Mouse (Mus musculus) granulocyte monocyte progenitor cell, adult 5-6 weeks (primary cell): ENCODE measurements around the gene Fzr1. TPM values are rescaled to one million over a fixed set of nuclear protein-coding genes. Genes with fewer than 3 reads are reported as not detected.

Experiments used
- ATAC-seq: replicated peaks from 2 replicates; pipeline ENCODE4 v1.8.0; 2016; ENCODE audit warnings: mild to moderate bottlenecking, moderate TSS enrichment, inconsistent platforms; ENCODE audit not compliant: poor library complexity, severe bottlenecking
- total RNA-seq, 2 experiments: library from RNA; stranded (forward) in 1 of 2; stranded (reverse) in 1 of 2; fragments of 200-712, 200-1000 nt in 1 of 2; fragments of >200 nt in 1 of 2; fragmentation: Nextera tagmentation in 1 of 2; gene quantifications; 2 replicates each; pipeline ENCODE4 v1.2.3; 2014 to 2017

The Fzr1 gene
- total RNA-seq, 2 experiments from 2014 or later: 15.3 to 17.0 TPM

DNA sequence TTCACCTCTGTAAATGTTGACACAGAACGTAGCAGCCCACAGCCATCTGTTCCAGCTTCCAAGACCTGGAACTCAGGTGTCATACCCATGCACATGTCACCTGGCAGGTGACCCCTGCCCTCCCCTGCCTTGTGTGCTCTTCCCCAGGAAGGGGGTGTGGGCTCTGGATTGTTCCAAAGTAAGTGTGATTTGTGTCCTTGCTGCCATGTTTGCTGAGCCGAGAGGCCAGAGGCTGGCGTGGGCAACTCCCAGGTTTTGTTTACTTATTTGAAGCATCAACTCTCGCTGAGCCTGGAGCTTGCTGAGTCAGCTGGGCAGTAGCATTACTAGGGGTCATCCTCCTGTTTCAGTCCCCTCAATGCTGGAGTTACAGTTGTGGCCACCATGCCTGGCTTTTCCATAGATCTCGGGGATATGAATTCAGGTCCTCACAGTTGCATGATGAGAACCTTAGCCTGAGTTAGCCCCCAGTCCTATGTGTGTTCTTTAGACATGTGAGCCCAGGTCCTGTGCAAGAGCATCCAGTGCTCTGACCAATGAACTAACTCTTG is 10.3 kb upstream of the Fzr1 start, which contains the start of gene Gm48552:
TSS of gene Gm48552 (plus strand) at position 501 of the 551 bp plus-strand sequence.
- ATAC-seq: no peak

DNA sequence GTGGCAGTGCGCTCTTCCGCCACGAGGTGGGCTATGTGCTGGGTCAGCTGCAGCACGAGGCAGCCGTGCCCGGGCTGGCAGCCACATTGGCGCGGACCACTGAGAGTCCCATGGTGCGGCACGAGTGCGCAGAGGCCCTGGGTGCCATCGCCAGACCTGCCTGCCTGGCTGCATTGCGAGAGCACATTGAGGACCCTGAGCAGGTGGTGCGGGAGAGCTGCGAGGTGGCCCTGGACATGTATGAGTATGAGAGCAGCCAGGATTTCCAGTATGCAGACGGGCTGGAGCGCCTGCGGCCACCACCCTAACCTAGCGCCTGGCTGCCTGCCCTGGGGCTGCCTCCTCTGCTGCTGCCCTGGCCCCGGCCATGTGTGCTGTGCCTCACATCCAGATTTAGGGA is 9.4 kb upstream of the Fzr1 start:
- ATAC-seq: no peak

DNA sequence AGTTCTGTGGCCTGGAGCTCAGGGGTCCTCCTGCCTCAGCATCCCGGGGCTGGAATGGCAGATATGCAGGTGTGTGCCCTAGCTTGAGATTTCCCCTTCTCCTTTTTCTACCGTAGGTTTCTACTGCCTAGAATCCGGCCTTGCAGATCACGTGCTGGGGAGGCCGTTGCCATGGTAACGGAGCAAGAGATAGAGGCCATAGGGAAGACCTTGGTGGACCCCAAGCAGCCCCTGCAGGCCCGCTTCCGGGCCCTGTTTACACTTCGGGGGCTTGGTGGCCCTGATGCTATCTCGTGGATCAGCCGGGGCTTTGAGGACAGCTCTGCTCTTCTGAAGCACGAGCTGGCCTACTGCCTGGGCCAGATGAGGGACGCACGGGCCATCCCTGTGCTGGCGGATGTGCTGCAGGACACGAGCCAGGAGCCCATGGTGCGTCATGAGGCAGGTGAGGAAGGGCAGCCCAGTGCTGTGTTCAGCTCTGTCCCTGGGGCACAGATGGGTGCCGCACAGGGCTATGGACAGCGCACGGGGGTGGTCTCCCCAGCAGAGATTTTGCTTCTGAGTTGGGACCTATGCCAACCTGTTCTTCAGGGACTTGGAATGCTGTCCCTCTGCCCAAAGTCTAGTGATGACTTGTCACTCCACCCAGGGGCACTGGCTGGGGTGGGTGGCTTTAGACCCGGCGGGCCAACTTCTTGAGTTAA is 7.4 kb upstream of the Fzr1 start:
- no peak for ATAC-seq

DNA sequence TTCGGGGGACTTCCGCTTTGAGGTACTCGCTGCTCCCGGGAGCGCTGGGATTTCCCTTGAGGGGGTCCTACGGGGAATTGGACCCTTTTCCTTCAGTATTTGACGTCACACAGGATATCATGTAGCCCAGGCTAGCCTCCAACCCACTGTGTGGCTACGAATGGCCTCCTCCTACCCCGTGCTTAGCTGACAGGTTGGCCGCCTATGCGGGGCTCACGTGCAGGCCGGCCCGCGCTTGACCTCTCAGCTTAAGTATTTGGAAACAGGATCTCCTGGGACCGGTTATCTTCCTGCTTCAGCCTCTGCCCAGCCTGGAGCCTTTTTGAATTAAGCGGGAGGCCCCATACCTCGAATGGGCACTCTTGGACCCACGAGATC is 6.3 kb upstream of the Fzr1 start:
- peak; percentile 21 for ATAC-seq

DNA sequence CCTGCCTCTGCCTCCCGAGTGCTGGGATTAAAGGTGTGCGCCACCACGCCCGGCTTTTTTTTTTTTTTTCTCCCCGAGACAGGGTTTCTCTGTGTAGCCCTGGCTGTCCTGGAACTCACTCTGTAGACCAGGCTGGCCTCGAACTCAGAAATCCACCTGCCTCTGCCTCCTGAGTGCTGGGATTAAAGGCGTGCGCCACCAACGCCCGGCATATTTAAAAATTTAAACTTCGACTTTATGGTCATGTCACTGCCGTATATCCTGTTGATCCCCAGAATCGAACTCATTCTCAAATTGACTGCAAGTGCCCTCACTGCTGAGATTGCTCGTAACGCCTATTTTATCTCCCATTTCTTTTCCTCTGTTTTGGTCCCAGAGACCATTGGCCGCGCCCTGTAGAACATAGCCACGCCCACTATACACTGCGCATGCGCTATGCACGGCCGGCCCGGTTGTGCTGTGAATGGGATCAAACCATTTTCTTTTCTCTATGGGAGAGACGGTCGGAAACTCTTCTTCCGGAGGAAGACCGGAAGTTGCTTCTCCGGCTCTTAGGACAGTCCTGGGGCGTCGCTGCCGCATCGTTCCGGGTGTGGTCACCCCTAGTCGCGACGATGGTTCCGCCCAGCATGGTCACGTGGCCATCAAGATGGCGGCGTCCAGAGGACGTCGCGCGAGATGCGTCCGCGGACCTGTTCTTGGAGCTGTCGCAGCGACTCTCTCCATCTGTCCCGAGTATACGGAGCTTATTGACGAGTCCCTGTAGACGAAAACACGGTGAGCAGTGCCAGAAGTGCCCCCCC is 5.7 kb upstream of the Fzr1 start, which contains the start of the genes Dohh and Gm48551:
TSS of gene Dohh (plus strand) at position 627 of the 803 bp plus-strand sequence.
TSS of gene Gm48551 (plus strand) at position 665 of the 803 bp plus-strand sequence.
- peak; percentile 82 for ATAC-seq

DNA sequence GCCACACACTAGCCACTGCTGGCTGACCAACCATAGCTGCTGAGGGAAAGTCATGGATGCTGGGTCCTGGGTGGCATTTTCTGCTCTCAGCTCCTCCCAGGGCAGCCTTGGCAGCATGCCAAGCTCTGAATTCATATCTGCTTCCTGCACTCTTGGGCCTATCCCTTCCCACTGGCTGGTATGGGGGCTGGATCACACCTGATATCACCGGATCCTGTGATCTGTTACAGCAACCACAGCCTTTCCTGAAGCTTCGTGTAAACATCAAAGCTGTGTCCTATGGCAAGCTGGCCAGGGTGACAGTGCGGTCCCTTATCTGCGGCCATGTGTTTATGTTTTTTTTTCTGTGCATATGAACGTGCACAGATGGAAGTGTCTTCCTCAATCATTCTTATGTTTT is 3.7 kb upstream of the Fzr1 start:
- ATAC-seq: no peak

DNA sequence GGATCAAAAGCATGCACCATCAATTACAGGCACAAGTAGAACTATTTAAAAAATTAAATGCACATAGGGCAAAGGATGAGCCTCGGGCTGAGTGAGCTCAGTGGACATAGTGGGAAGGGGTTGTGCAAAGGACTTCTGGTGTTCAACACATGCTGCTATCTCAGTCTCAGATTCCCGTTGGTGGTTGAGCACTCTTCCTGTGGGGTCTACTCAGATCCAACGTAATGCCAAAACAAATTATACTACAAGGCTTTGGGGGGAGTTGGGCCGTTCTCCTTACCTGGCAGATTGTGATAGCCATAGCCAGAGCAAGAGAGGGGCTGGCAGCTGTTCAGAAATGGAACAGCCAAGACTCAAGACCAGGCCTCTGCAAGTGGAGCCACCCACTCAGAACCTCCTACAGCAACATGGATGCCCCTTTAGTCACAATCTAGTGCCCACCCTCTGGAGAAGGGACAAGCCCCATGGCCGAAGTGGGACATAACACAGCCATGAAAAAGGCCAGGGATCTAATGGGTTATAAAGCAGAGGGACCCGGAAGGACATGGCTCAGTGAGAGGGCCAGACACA is 1.6 kb upstream of the Fzr1 start:
- ATAC-seq: no peak

DNA sequence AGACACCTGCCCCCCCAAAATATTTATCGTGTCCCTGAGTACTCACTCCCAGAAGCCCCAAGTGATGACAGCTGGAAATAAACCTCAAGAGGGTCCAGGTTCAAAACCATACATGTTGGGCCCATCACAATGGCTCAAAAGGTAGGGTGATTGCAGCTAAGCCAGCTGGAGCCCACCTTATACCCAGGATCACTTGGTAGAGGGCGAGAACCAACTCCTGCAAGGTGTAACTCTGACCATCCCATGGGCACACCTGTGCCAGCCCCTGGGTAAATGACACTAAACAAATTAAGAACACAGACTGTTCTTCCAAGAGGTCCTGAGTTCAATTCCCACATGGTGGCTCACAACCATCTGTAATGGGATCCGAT is 852 bp upstream of the Fzr1 start:
- ATAC-seq: no peak

DNA sequence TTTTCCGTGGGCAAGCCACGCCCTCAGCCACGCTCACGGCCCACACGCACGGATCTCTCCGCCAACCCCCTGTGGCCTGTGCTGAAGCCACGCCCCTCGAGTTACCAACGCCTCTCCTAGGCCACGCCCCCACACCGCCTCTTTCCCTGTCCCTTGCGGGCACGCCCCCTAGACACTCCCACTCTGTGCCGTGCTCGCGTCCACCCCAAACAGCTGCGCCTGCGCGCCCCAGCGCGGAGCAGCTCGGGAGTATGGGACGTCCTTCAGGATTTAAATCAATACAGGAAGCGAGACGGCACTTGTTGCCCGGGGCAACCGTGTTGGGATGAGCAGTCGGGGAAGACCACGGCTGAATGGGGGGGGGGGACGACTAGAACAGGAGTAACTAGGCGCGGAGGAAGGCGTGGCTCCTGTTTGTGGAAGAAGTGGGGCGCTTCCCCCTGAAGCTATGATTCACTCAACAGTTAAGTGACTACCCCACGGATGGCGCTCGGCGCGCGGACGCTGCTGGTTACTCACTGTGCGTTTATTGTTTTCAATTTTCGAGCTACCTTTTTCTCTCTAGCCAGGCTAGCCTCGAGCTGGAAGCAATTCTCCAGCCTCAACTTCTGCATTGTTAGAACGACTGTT is 352 bp upstream of the Fzr1 start:
- ATAC-seq: peak; percentile 90

DNA sequence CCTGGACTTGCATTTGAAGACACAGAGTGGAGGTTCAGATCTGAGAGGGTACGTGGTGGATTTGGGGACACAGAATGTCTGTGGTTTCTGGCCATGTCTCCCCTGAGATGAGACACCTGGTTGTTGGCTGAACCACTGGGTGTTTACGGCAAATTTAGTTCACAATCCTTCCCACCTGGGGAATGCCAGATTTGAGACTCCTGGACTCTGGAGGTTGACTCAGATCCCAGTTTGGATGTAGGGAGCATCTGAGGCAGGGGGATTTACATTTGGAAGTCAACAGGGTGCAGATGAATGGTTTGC is 1.0 kb downstream of the Fzr1 start:
- no peak for ATAC-seq

DNA sequence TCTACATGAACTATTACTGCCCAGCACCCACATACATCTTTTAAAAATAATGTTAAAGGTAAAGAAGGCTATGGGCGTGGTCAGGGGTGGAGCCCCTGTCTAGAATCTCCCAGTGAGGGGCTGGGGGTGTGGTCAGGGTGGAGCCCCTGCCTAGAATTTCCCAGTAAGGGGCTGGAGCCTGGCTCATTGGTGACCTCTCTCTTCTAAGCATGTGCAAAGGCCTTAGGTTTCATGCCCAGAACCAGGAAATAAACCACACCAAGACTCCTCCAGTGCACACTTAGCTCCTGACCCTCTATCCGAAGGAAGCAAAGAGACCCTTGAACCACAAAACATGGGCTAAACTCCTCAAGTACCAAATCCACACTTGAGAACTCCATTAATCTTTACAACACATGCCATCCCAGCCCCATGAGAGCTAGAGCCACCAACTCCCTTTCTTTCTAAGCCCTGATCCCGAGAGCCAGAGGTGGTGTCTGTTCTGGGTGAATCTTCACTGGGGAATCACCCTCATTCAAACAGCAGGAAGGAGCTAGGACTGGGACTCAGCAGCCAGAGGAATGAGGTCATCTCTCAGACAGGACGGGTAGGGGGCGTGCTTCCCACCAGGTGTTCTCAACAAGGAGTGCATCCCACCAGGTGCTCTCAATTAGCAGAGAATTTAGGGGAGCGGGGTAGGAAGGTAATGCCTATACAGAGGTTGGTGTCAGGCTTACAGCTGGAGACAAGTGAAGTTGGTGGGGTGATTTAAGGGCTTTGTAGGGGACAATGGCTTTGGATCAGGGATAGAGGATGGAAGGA is 1.6 kb downstream of the Fzr1 start:
- no peak for ATAC-seq

DNA sequence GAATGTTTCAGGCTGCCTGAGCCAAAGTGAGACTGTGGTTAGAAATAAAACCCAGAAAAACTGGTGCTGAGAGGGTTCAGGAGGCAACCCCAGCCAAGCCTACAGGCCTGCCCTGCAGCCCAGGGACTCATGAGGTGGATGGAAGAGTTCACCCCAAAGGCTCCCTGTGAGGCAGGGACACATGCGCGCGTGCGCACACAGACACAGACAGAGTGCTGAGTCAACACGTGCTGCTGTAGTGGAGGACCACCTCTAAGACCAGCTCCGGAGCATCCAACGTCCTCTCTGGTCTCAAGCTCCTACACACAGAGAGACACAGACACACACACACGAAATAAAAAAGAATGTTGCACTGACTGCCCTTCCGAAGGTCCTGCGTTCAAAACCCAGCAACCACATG is 3.0 kb downstream of the Fzr1 start:
- ATAC-seq: no peak

DNA sequence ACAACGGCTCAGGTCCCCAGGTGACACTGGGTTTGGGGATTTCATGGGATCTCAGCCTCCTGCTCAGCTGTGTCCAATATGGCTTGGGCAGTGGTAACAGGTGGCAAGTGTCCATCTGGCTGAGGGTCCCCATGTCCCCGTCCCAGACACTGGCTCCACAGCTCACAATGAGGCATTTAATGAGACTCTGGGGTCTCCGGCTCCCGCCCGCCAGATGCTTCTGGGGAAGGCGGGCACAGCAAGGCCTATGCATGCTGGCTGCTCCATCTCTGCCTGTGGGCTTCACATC is 11.2 kb downstream of the Fzr1 start:
- ATAC-seq: no peak

DNA sequence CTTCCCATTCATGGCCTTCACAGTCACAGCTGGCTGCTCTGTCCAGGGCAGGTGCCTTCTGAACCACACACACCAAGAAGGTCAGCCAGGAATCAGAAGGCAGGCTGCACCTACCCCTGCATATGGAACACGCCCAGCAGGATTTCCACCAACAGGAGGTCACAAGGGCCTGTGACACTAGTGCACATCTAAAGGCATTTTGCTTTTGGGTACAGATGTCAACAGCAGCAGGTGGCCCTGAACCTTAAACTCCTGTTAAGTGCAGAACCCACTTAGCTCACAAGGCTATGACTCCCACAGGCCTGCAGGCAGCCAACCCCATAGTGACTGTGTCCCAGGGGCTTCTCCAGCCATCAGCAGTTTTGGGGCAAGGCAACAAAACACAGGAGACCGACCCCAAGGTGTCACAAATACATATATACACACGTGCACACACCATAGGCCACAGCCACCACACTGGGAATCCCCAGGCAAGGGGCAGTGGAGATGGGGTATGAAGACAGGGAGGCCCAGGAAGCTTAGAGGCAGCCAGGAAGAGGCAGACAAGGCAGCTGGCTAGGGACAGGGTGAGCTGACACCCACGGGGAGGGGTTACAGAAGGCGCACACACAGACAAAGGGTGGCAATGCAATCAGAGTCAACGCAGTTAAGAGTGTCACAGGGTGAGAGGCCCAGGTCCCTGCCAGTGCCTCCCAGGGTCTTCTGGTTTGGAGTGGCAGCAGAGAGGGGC is 11.7 kb downstream of the Fzr1 start:
- no peak for ATAC-seq

DNA sequence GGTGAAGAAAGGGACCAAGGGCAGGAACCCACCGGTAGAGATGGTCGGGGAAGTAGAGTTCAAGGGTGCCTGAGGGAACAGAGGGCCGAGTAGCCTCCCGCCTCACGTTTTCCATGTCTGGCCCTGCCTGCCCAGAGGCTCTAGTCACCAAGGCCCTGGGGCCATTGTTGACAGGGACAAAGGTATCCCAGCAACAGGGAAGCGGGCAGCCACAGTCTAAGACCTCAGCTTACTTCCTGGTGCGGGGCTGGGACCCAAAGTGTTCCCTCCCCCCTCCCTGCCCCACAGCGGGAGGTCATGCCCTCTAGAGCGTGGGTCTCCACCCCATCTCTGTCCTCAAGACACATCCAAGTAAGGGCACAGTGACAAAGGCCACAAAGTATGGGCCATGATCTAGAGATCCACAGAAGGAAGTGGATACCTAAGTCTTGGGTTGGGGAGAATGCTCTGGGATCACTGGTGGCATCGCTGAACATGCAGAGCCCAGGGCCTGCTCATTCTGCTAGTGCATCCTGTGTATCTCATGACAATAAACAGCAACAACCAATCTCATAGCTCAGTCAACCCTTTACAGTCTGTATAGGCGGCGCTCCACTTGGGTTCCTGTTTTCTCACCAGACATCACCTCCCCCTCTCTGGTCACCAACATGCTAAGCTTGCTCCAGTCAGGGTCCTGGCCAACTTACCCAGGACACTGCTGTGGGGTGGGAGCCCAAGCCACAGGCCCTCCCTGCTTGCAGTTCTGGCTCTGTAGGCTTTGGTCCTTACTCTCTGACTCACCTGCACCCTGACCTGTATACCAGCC is 12.4 kb downstream of the Fzr1 start, which contains the start of gene 4930404N11Rik:
TSS of gene 4930404N11Rik (minus strand) at position 145 of the 805 bp plus-strand sequence.
- peak; percentile 40 for ATAC-seq

DNA sequence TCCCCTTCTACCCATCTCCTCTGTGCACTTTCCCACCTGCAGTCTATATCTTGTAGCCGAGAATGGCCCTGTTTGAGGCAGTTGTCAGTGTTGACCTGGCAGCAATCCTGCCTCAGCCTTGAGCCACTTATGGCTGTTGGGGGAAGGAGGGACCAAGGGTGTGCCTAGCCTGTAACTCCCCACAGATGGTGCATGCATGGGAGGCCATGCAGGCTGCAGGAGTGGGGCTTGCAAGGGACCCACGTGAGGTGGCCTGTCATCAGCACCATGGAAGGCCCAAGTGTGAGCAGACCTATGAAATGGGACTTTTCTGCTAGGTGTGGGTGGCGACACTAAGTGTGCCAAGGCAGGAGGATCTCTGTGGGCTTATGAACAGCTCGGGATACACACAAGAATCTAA is 13.2 kb downstream of the Fzr1 start:
- ATAC-seq: no peak

DNA sequence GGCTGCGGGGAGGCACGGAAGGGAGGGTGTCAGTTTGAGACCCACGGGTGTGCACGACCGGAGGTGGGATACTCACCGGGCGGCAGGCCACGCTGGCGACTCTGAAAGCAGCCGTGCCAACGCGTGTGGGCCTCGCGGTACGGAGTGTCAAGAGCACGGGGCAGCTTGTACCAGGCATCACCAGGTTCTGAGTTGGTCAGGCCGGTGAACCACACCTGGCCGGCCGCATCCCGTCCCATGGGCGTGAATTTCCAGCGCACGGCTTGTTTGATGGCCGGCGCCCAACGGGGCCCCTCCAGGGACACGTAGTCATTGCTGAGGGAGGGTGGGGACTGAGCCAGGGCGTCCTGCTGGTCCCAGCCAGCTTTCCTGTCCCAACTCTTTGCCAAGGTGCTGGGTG is 13.7 kb downstream of the Fzr1 start:
- ATAC-seq: no peak

DNA sequence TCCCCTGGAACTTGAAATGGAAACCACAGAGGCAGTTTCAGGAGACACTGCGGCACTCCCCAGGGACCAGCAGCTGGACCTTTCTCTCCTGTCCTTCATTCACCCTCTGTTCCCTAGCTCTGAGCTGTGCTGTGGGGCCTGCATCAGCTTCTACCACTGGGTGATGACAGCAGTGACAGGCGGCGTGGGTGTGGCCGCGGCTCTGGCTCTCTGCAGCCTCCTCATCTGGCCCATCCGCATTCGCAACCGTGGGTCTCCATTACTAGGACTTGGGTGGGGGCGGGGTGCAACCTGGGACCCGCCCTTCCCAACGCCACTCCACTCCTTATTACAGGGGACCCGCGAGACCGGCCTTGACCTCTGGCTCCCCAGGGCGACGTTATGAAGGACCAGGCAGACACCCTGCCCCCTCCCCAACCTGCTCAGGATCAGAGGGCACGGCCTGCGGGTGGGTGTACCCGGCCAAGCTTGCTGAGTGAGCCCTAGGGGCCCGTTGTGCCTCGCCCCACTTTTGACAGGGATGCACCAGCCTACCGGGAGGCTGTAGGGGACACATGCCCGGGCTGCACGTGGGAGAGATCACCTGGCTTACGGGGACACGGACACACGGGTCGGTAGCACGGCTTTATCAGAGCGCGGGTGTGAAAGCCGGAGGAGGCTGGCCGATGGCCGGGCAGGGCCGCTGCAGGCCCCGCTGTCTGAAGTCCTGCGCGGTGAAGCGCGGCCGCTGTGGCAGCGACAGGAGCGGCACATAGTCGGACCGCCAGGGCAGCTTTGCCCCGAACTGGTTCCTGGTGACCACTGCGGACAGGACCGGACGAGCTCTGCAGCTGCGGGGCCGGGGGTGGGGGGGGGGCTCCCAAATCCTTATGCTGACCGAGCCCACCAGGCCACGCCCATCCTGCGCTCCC is 14.6 kb downstream of the Fzr1 start:
- no peak for ATAC-seq
